Mouse (Mus musculus) embryonic facial prominence, embryonic 11.5 days (tissue): Measurements from ENCODE around the gene Mslnl. TPM values are rescaled to one million over a fixed set of nuclear protein-coding genes. Genes with fewer than 3 reads are reported as not detected.

Experiments
- ATAC-seq: fragments of 200-750 bp; cut with Nextera tagmentation; replicated peaks from 2 replicates; pipeline ENCODE4 v1.8.0; 2017; ENCODE audit warnings: low read depth; ENCODE audit not compliant: insufficient number of reproducible peaks, low FRiP score, low TSS enrichment
- DNase-seq: peaks from one replicate; pipeline ENCODE4 v3.0.0-alpha.2; 2015; ENCODE audit warnings: low spot score
- H3K27ac ChIP-seq: fragments of 300-500 bp; sonication (generic); replicated peaks from 2 replicates; pipeline ENCODE4 v1.5.1; 2014; ENCODE audit warnings: mild to moderate bottlenecking, low read depth, low read length, control low read depth
- H3K27me3 ChIP-seq: fragments of 300-500 bp; sonication (generic); 2 replicates; pipeline ENCODE4 v1.6.1; 2014; ENCODE audit warnings: mild to moderate bottlenecking, low read length, moderate library complexity, mixed read lengths; ENCODE audit not compliant: control insufficient read depth, insufficient read depth
- H3K36me3 ChIP-seq: fragments of 300-500 bp; sonication (generic); replicated peaks from 2 replicates; pipeline ENCODE4 v1.6.1; 2014; ENCODE audit warnings: low read depth, mild to moderate bottlenecking, low read length, moderate library complexity, mixed read lengths; ENCODE audit not compliant: control insufficient read depth, insufficient read depth
- H3K4me1 ChIP-seq: fragments of 300-500 bp; sonication (generic); 2 replicates; pipeline ENCODE4 v1.6.1; 2014; ENCODE audit warnings: low read length, mixed read lengths; ENCODE audit not compliant: control insufficient read depth, insufficient read depth
- H3K4me2 ChIP-seq: fragments of 300-500 bp; sonication (generic); 2 replicates; pipeline ENCODE4 v1.6.1; 2014; ENCODE audit warnings: low read depth, mild to moderate bottlenecking, control low read depth, low read length, moderate library complexity
- H3K4me3 ChIP-seq: fragments of 300-500 bp; sonication (generic); 2 replicates; pipeline ENCODE4 v1.5.1; 2014; ENCODE audit warnings: low read depth, low read length, control low read depth
- H3K9ac ChIP-seq: fragments of 300-500 bp; sonication (generic); replicated peaks from 2 replicates; pipeline ENCODE4 v1.6.1; 2014; ENCODE audit warnings: mild to moderate bottlenecking, control low read depth, low read length
- H3K9me3 ChIP-seq: fragments of 300-500 bp; sonication (generic); replicated peaks from 2 replicates; pipeline ENCODE4 v1.6.1; 2016; ENCODE audit warnings: mild to moderate bottlenecking, low read length, inconsistent platforms, mixed read lengths; ENCODE audit not compliant: control insufficient read depth
- WGBS: fragments of 180-500 bp; shearing (Covaris S2); extraction: QIAGEN DNeasy Blood & Tissue Kit; methylation state at CpG from one replicate; pipeline ENCODE4 v1.1.7; 2014; 5-methylcytosine and 5-hydroxymethylcytosine counted together
- polyA plus RNA-seq: library from polyadenylated mRNA; unstranded; fragments of >200 nt; fragmentation: Nextera tagmentation; extraction: Ambion mirVana; gene quantifications from 2 replicates; pipeline ENCODE4 v1.2.1, GENCODE M21; 2014

The Mslnl gene
- polyA plus RNA-seq, 1 experiment from 2014 or later: 0.10 TPM

DNA sequence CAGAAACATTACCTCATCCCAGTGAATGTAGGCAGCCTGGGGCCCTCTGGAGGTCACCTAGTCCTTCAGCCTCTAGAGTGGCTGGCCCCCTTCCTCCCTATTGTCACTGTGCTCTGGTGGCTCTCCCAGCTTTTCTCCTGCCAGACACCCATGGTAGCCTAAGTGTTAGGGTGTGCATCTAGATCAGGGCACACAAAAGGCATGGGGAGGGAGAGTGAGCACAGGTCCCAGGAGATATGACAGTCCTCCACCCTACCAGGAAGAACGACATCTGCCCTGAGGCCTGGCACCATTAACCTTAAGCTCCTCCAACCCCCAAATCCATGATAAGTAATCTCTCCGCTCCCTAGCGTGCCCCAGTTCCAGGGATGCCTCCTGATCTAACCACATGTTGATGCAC, 20.2 kb upstream of the Mslnl start:
- H3K9me3 ChIP-seq: no peaks in the 10 kb centered on the region
- DNase-seq: no peak
- H3K4me2 ChIP-seq: no peak overlapping the region
- no peaks in the 10 kb centered on the region; the same call in 1 of the 2 replicates for H3K36me3 ChIP-seq
- peaks cover 4% of the 10 kb centered on the region; the same call in 1 of the 2 replicates for H3K27me3 ChIP-seq
- H3K4me1 ChIP-seq: peaks cover 6% of the 10 kb centered on the region; the same call in 1 of the 2 replicates
- 45% methylated on average over 3 of the region's 3 CpGs for WGBS
- no peak for ATAC-seq
- no peak overlapping the region for H3K9ac ChIP-seq
- no peak overlapping the region for H3K27ac ChIP-seq
- H3K4me3 ChIP-seq: no peak overlapping the region

- WGBS: 5% methylated on average over 6 of the region's 6 CpGs
- H3K27ac ChIP-seq: no peak overlapping the region
- no peak overlapping the region for H3K4me2 ChIP-seq
- ATAC-seq (no peak), DNase-seq (peak; percentile 26)
- no peaks in the 10 kb centered on the region for H3K9me3 ChIP-seq
- H3K36me3 ChIP-seq: no peaks in the 10 kb centered on the region; the same call in 1 of the 2 replicates
- no peak overlapping the region for H3K4me3 ChIP-seq
- peaks cover 4% of the 10 kb centered on the region; the same call in 1 of the 2 replicates for H3K27me3 ChIP-seq
- H3K4me1 ChIP-seq: peaks cover 6% of the 10 kb centered on the region; the same call in 1 of the 2 replicates
- H3K9ac ChIP-seq: no peak overlapping the region
These were observed 19.7 kb upstream of the Mslnl start for GRCm38 (mm10) chr17:25716130-25716529.

DNA sequence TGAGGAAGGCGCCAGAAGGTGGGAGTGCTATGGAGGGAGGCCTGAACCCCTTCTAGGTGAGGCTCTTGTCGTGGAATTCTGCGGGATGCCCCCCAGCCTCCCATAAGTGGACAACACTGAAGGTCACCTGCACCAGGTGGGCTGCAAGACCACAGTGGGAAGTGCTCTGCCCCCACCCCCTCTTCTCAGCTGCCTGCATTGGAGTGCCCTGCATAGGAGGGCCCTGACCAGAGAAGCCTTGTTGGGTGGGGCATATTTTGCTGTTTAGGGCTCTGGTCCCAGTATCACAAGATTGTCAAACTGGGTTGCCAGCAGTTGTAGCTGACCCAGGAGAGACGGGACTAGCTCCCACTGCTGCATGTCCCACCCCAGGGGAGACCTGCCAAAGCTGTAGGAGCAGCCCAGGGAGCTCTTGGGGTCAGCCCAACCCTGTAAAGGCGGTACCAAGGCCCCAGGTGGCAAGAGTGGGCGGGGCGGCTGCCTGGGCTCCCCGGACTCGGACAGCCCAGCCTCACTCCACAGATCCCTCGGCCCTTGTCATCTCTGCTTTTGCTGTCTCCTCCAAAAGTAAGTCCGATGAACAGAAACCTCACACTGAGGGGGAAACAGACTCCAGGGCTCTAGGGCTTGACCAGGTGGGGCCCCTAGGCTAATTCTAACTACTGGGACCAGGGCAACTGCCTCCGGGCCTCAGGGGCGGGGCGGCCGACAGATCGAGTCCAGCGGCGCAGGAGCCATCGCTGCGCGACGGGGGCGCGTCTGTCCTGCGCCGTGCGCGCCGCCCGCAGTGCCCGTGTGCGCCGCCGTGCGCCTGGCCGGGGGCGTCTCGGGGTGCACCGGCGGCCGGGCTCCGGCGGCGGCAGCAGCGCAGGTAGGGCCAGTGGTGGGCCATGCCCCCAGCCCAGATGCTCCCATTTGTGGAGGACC, 18.9 kb upstream of the Mslnl start, which contains the start of gene Gng13:
Gng13 (plus strand) TSS at position 461 of the 927 bp plus-strand sequence.
- Histone ChIP-seq H3K4me1 (peaks cover 6% of the 10 kb centered on the region; the same call in 1 of the 2 replicates), H3K4me3 (peak within 1 kb of the TSS; percentile 24), H3K9me3 (no peaks in the 10 kb centered on the region), H3K27me3 (peaks cover 4% of the 10 kb centered on the region; the same call in 1 of the 2 replicates), H3K4me2 (peak within 1 kb of the TSS; percentile 66), H3K9ac (peak within 1 kb of the TSS; percentile 35), H3K36me3 (no peaks in the 10 kb centered on the region; the same call in 1 of the 2 replicates), H3K27ac (no peak within 1 kb of the TSS)
- ATAC-seq: no peak; the same call in 1 of the 2 replicates
- peak; percentile 39 for DNase-seq
- WGBS: 2% methylated on average over 45 of the region's 45 CpGs

GRCm38 (mm10) chr17:25717691-25718090, 18.2 kb upstream of the Mslnl start:
- no peak for DNase-seq
- H3K9me3 ChIP-seq: no peaks in the 10 kb centered on the region
- H3K36me3 ChIP-seq: no peaks in the 10 kb centered on the region; the same call in 1 of the 2 replicates
- 10% methylated on average over 6 of the region's 6 CpGs for WGBS
- peaks cover 4% of the 10 kb centered on the region; the same call in 1 of the 2 replicates for H3K27me3 ChIP-seq
- H3K4me2 ChIP-seq: peak overlapping the region; percentile 66
- H3K4me1 ChIP-seq: peaks cover 6% of the 10 kb centered on the region; the same call in 1 of the 2 replicates
- H3K27ac ChIP-seq: no peak overlapping the region
- no peak for ATAC-seq
- H3K9ac ChIP-seq: no peak overlapping the region; the same call in none of the 2 replicates
- peak overlapping the region; percentile 24 for H3K4me3 ChIP-seq

DNA sequence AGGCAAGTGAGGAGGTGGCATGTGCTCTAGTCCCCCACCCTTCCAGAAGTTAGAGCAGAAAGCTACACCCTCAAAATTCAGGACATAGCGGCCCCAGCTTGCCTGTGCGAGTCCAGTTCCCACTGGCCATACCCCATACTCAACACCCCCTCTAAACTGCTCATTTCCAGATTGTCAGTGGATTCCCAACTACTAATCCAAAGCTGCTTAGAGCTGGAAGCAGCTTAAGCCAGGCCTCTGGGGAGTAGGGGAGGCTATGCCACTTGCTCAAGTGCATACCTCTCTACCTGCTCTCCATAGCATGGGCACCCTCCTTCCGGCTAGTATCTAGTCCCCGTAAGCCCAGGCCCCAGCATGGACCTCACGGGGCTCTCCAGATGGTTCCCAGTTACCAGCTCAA, 14.4 kb upstream of the Mslnl start:
- no peak overlapping the region for H3K27ac ChIP-seq
- no peak overlapping the region for H3K4me2 ChIP-seq
- ATAC-seq: no peak
- H3K9ac ChIP-seq: no peak overlapping the region
- 93% methylated on average over 5 of the region's 5 CpGs for WGBS
- DNase-seq: no peak
- H3K9me3 ChIP-seq: no peaks in the 10 kb centered on the region
- H3K36me3 ChIP-seq: no peaks in the 10 kb centered on the region; the same call in 1 of the 2 replicates
- peaks cover 3% of the 10 kb centered on the region; the same call in 1 of the 2 replicates for H3K27me3 ChIP-seq
- no peak overlapping the region for H3K4me3 ChIP-seq
- peaks cover 9% of the 10 kb centered on the region; the same call in 1 of the 2 replicates for H3K4me1 ChIP-seq

- no peaks in the 10 kb centered on the region; the same call in 1 of the 2 replicates for H3K36me3 ChIP-seq
- DNase-seq (no peak), ATAC-seq (no peak)
- peaks cover 5% of the 10 kb centered on the region for H3K4me1 ChIP-seq
- no peak overlapping the region for H3K4me3 ChIP-seq
- 91% methylated on average over 19 of the region's 19 CpGs for WGBS
- H3K4me2 ChIP-seq: no peak overlapping the region
- H3K27me3 ChIP-seq: no peaks in the 10 kb centered on the region
- H3K27ac ChIP-seq: no peak overlapping the region
- no peaks in the 10 kb centered on the region for H3K9me3 ChIP-seq
- no peak overlapping the region for H3K9ac ChIP-seq
These were observed 12.4 kb upstream of the Mslnl start for GRCm38 (mm10) chr17:25723470-25723869.

DNA sequence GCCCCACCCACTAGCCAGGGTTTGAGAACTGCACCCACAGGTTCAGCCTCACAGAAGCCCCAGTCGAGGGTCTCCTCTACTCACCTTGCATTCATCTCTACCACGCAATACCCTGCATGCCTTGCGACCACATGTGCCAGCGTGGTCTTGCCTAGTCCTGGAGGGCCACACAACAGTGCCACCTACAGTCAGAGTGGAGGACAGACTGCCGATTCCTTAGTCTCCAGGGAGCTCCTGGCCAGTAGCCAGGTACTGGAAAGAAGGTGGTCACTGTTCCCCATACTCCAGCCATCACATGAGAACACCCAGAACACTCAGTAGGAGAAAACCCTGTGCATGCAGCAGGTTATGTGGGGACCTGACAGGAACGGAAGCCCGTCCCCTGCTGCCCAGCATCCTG, 11.9 kb upstream of the Mslnl start:
- Histone ChIP-seq H3K4me3 (no peak overlapping the region), H3K9ac (no peak overlapping the region), H3K36me3 (no peaks in the 10 kb centered on the region; the same call in 1 of the 2 replicates), H3K27me3 (no peaks in the 10 kb centered on the region), H3K4me2 (no peak overlapping the region), H3K27ac (no peak overlapping the region), H3K4me1 (peaks cover 5% of the 10 kb centered on the region), H3K9me3 (no peaks in the 10 kb centered on the region)
- ATAC-seq: no peak
- WGBS: 78% methylated on average over 7 of the region's 7 CpGs
- DNase-seq: peak; percentile 15

DNA sequence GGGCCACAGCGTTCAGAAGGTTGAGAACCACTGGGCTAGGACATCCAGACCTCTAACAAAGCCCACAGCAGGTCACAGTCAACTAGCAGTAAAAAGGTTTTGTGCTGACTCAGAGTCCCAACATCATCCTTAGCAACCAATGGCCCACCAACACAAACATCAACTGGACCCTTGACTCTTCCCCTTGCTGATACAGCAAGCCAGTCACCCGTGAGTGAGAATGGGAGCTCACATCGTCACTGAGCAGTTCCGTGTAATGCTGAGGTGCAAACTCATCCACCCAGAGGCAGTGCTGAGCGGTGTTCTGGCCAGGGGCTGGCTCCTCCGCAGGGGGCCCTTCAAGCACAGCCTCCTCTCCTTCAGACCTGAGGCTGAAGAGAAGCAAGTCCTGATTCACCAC, 10.6 kb upstream of the Mslnl start:
- Histone ChIP-seq H3K4me3 (no peak overlapping the region), H3K9me3 (no peaks in the 10 kb centered on the region), H3K27ac (no peak overlapping the region), H3K27me3 (no peaks in the 10 kb centered on the region), H3K36me3 (no peaks in the 10 kb centered on the region; the same call in 1 of the 2 replicates), H3K4me1 (peaks cover 5% of the 10 kb centered on the region), H3K9ac (no peak overlapping the region), H3K4me2 (no peak overlapping the region)
- no peak for DNase-seq
- no peak for ATAC-seq
- 83% methylated on average over 6 of the region's 6 CpGs for WGBS
